Mouse (Mus musculus) erythroblast, embryonic 14.5 days (primary cell): ENCODE results near the gene Ano6.

Source experiments
- GATA1 ChIP-seq: IDR thresholded peaks from 2 replicates; pipeline ENCODE4 v1.6.1; 2012; ENCODE audit warnings: low read length, inconsistent platforms, mixed read lengths
- TAL1 ChIP-seq: IDR thresholded peaks from 3 replicates; pipeline ENCODE4 v1.6.1; 2012; ENCODE audit warnings: low read length, inconsistent platforms, mixed read lengths

DNA sequence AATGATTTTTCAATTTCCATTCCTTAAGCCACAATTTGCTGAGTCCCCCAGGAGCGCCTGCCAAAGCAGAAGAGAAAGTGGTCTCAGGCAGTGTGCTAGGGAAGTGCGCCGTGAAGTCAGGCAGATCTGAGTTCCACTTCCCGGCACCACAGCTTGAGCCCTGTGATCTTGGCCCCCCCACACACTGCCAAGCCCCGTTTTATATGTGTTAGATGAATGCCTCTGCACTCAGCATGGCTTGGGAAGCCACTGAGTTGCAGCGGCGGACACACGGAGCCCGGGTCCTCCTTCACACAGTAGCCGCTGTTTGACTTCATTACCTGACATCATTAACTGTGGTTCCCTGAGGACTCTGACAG, 172.5 kb downstream of the Ano6 start:
- TF ChIP-seq TAL1, result no peak
- TF ChIP-seq GATA1, result no peak
